Mouse (Mus musculus): Measurements from ENCODE around the gene Mfng. TPM values are rescaled to one million over a fixed set of nuclear protein-coding genes. Genes with fewer than 3 reads are reported as not detected.

Mfng gene
- polyA plus RNA-seq (2014; fragmentation: Illumina TruSeq; extraction: RNeasy Lipid Tissue Mini Kit (QIAGEN cat#74804); ENCODE audit: low read depth, low replicate concordance), result 7.1 TPM

GRCm38 (mm10) chr15:78773290-78773729, at the start of gene Mfng:
TSS of gene Mfng (minus strand) at chr15:78773475.

DNA sequence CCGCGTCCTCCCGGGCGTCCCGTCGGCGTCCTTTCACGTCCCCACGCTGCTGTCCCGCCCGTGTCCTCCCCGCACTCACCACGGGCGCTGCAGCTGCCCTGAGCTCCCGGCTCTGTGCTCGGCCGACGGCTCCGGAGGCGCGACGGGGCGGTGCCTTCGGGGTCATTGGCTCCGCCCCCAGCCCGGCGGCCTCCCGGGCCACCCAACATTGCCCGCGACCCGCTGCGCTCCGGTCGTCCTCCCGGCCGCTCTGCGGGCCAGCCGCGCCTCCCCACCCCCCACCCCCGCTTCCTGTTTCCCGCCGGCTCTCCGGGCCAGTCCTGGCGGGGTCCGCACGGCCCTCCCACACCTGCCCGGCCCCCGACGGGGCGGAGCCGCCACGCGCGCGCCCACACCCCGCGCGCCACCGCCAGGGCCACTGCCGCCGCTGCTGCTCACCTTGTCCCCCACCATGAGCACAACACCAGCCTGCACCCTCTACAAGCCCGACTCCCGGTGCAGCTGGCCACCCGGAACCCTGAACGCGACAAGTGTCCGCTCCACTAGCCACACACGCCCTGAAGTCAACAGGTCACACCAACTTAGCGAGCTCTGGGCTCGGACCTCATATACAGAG, 29.6 kb upstream of the Mfng start, which contains the start of gene Card10:
Gene Card10, minus strand, starts transcription at position 267 of the 616 bp plus-strand sequence.

GRCm38 (mm10) chr15:78718290-78719250, 54.7 kb downstream of the Mfng start, which contains the start of gene Elfn2:
TSS of gene Elfn2 (minus strand) at chr15:78718771.

Other genes with a start within 250 kb of the Mfng start
- gene C1qtnf6, start 242.1 kb downstream of the Mfng start, polyA plus RNA-seq (2014; fragmentation: Illumina TruSeq; extraction: RNeasy Lipid Tissue Mini Kit (QIAGEN cat#74804); ENCODE audit: low read depth, low replicate concordance), result 10.5 TPM
- gene Sstr3, start 228.8 kb downstream of the Mfng start, polyA plus RNA-seq (2014; fragmentation: Illumina TruSeq; extraction: RNeasy Lipid Tissue Mini Kit (QIAGEN cat#74804); ENCODE audit: low read depth, low replicate concordance), result not detected
- gene Rac2, start 200.7 kb downstream of the Mfng start, polyA plus RNA-seq (2014; fragmentation: Illumina TruSeq; extraction: RNeasy Lipid Tissue Mini Kit (QIAGEN cat#74804); ENCODE audit: low read depth, low replicate concordance), result 1.8 TPM
- 8.0 TPM for gene Cyth4, start 176.4 kb downstream of the Mfng start, polyA plus RNA-seq (2014; fragmentation: Illumina TruSeq; extraction: RNeasy Lipid Tissue Mini Kit (QIAGEN cat#74804); ENCODE audit: low read depth, low replicate concordance)
- gene Elfn2, start 54.7 kb downstream of the Mfng start, polyA plus RNA-seq (2014; fragmentation: Illumina TruSeq; extraction: RNeasy Lipid Tissue Mini Kit (QIAGEN cat#74804); ENCODE audit: low read depth, low replicate concordance), result 0.37 TPM
- 15.5 TPM for gene Card10, start 29.6 kb upstream of the Mfng start, polyA plus RNA-seq (2014; fragmentation: Illumina TruSeq; extraction: RNeasy Lipid Tissue Mini Kit (QIAGEN cat#74804); ENCODE audit: low read depth, low replicate concordance)
- 40.4 TPM for gene Cdc42ep1, start 69.1 kb upstream of the Mfng start, polyA plus RNA-seq (2014; fragmentation: Illumina TruSeq; extraction: RNeasy Lipid Tissue Mini Kit (QIAGEN cat#74804); ENCODE audit: low read depth, low replicate concordance)
- not detected for gene Lgals2, start 82.1 kb upstream of the Mfng start, polyA plus RNA-seq (2014; fragmentation: Illumina TruSeq; extraction: RNeasy Lipid Tissue Mini Kit (QIAGEN cat#74804); ENCODE audit: low read depth, low replicate concordance)
- gene Gga1, start 103.7 kb upstream of the Mfng start, polyA plus RNA-seq (2014; fragmentation: Illumina TruSeq; extraction: RNeasy Lipid Tissue Mini Kit (QIAGEN cat#74804); ENCODE audit: low read depth, low replicate concordance), result 46.3 TPM
- gene Gm49510, start 126.2 kb upstream of the Mfng start, polyA plus RNA-seq (2014; fragmentation: Illumina TruSeq; extraction: RNeasy Lipid Tissue Mini Kit (QIAGEN cat#74804); ENCODE audit: low read depth, low replicate concordance), result not detected
- gene Sh3bp1, start 126.3 kb upstream of the Mfng start, polyA plus RNA-seq (2014; fragmentation: Illumina TruSeq; extraction: RNeasy Lipid Tissue Mini Kit (QIAGEN cat#74804); ENCODE audit: low read depth, low replicate concordance), result 6.5 TPM
- gene Pdxp, start 140.4 kb upstream of the Mfng start, polyA plus RNA-seq (2014; fragmentation: Illumina TruSeq; extraction: RNeasy Lipid Tissue Mini Kit (QIAGEN cat#74804); ENCODE audit: low read depth, low replicate concordance), result 1.4 TPM
- 353 TPM for gene Lgals1, start 153.2 kb upstream of the Mfng start, polyA plus RNA-seq (2014; fragmentation: Illumina TruSeq; extraction: RNeasy Lipid Tissue Mini Kit (QIAGEN cat#74804); ENCODE audit: low read depth, low replicate concordance)
- gene Nol12, start 161.5 kb upstream of the Mfng start, polyA plus RNA-seq (2014; fragmentation: Illumina TruSeq; extraction: RNeasy Lipid Tissue Mini Kit (QIAGEN cat#74804); ENCODE audit: low read depth, low replicate concordance), result 15.1 TPM
- 17.8 TPM for gene Triobp, start 174.2 kb upstream of the Mfng start, polyA plus RNA-seq (2014; fragmentation: Illumina TruSeq; extraction: RNeasy Lipid Tissue Mini Kit (QIAGEN cat#74804); ENCODE audit: low read depth, low replicate concordance)